Mouse (Mus musculus) erythroid progenitor cell, adult 5-6 weeks (primary cell): ENCODE measurements around the gene Cd300lf. TPM values are rescaled to one million over a fixed set of nuclear protein-coding genes. Genes with fewer than 3 reads are reported as not detected.

Experiments
- ATAC-seq: replicated peaks from 2 replicates; pipeline ENCODE4 v1.8.0; 2016; ENCODE audit warnings: moderate number of reproducible peaks, mild to moderate bottlenecking, moderate TSS enrichment, inconsistent platforms; ENCODE audit not compliant: poor library complexity, low FRiP score, severe bottlenecking
- total RNA-seq, 2 experiments: library from RNA; stranded (forward) in 1 of 2; stranded (reverse) in 1 of 2; fragments of 150-400 nt in 1 of 2; fragments of 186-747, 209-891 nt in 1 of 2; gene quantifications; 2 replicates each; pipeline versions ENCODE4 v1.2.3 to v1.2.4; 2015 to 2017; ENCODE audit warnings: low replicate concordance in 2 of 2

The Cd300lf gene
- total RNA-seq, 2 experiments from 2014 or later = 1.7 to 10.7 TPM

GRCm38 (mm10) chr11:115110271-115110670 is 23.5 kb downstream of the Cd300lf start:
- no peak for ATAC-seq

- no peak for ATAC-seq
Measured at GRCm38 (mm10) chr11:115108176-115108575, 25.6 kb downstream of the Cd300lf start.

GRCm38 (mm10) chr11:115107403-115107916 is 26.3 kb downstream of the Cd300lf start:
- no peak for ATAC-seq

- no peak for ATAC-seq
Measured at GRCm38 (mm10) chr11:115106638-115107037, 27.2 kb downstream of the Cd300lf start.

GRCm38 (mm10) chr11:115104769-115105563 is 28.8 kb downstream of the Cd300lf start:
- no peak for ATAC-seq

- no peak for ATAC-seq
Measured at GRCm38 (mm10) chr11:115103470-115104413, 30.1 kb downstream of the Cd300lf start.

DNA sequence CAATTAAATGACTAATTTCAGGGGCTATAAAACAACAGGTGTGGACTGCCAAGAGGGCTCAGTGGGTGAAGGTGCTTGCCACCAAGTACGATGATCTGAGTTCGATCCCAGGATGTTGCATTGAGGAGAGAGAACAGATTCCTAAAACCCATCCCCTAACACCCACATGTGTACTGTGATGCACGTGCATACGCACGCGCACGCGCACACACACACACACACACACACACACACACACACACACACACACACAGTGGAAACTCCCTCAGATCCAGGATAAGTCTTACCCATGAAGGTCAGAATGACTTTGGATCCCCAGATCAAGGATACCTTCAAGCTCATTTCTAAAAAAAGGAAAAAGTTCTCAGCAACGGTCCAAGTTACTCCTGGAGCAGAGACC is 31.7 kb downstream of the Cd300lf start:
- no peak for ATAC-seq

GRCm38 (mm10) chr11:115101615-115102051 is 32.2 kb downstream of the Cd300lf start:
- ATAC-seq = no peak

DNA sequence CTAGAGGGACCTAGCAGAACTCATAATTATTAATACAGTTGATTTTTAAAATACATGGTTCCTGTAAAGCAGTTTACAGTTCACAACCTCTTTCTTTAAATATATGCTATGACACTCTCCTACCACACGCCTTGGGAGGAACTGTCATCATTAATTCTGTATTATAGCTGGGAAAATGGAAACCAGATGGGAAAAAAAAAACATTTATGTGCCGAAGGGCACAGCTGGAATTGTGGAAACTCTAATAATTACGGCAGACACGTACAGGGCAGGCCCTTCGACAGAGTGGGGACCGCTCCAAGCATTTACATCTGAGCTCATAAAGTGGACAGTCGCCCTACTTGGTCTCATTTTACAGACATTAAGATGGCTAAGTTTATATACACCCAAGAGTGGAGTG is 33.1 kb downstream of the Cd300lf start:
- no peak for ATAC-seq

GRCm38 (mm10) chr11:115100032-115100621 is 33.7 kb downstream of the Cd300lf start:
- ATAC-seq = no peak

DNA sequence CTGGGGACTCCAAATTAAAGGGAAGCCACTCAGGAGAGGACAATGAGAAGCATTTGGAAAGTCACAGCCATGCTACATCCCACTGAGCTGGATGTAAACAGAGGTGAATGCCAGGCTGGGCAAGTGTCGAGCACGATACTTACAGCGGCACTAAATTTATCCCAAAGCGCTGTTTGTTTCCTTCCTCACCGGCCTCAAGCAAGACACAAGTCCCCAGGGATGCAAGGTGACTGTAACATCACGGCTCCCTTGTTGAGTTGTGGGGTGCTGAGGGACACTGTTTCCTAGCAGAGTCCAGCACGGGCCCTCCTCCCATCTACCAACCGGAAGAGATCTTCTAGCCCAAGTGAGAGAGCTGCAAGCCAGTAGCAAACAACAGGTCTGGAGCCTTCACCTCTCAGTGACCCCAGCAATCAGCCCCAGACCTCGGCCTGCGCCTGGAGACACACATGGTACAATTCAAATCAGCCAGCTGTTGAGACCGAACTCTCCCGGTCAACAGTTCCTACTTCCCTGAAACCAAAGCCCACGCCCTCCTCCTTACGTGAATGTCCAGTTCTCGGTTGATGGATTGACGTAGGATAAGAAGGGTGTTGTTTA is 34.5 kb downstream of the Cd300lf start:
- ATAC-seq = no peak

DNA sequence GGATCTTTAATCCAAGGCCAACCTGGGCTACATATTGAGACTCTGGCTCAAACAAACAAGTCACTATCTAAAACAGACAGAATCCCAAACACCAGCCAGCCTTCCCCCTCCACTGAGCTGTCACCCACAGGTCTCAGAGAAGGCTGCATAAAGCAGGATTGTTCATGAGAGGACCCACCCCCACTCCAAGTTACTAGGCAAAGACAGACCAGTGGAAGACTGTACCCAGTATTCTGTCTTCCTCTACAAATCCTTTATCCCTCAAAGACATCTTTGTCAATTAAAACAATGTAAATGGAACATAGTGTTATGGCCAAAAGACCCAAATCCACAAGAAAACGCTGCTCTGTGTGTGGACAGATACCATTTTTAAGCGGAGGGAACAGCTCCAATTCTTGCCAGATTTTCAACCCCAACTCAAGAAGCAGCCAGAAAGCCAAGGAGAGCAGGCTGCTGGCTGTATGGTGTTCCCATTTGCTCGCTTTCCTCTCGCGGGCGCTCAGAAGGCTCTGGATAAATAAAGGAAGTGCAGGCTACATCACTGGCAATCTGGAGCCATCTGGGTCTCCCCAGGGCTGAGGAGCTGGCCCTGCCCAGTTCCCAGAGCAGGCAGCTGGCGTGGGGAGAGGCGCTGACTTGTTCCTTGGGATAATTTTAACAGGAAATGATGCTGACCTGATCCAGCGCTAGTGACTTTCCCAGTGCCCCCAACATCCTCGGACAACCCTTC is 35.4 kb downstream of the Cd300lf start:
- ATAC-seq = no peak

- ATAC-seq = no peak
Measured at GRCm38 (mm10) chr11:115092140-115092539, 41.7 kb downstream of the Cd300lf start.

- no peak for ATAC-seq
Measured at GRCm38 (mm10) chr11:115091362-115091901, 42.4 kb downstream of the Cd300lf start, which contains the start of gene Rab37. Gene Rab37, plus strand, starts transcription at chr11:115091431.

DNA sequence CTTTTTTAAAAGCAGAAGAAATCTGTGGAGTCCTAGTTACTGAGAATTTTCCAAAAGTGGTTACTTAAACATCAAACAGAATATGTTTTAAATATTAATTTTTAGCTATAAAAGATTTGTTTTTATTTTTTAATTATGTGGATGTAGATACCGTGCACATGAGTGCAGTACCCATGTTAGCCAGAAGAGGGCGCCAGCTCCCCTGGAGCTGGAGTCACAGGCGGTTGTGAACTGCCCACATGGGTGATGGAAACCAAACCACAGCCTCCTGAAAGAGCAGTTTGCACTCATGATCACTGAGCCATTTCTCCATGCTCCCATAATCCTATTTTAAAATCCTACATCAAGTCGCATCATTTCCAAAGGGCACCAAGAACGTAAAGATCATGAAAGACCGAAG is 43.9 kb downstream of the Cd300lf start:
- no peak for ATAC-seq

DNA sequence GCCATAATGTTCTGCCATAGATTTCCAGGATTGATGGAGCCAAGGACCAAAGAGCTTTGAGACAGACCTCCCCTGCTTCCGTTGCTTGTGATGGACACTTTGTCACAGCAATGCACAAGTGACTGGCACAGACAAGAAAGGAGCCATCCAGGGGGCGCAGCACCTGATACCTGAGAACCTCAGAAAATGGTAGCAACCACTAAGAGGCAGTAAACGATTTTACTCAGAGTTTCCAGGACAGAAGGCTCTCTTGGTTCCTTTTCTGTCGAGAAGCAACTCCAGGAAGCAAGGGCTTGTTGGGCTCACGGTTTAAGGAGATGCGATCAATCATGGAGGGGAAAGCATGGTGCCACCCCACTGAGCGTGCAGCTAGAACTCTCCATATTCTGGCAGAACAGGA is 47.6 kb downstream of the Cd300lf start:
- no peak for ATAC-seq

DNA sequence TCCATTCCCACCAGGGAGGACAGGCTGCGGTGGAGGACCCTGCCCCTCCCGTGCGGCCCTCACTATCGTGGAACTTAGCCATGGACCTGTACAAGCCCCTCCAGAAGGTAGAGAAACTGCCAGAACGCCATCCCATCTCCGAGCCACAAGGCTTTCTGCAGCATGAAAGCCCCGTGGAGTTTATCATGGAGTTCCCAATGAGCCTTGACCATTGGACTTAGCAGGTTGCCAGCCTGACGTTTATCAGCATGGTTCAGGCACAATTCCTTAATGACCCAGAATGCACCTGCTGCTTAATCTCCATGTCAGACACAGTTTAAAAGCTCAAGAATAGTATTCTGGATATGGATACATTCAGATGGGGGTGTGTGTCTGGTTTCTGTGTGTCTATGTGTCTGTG is 48.7 kb downstream of the Cd300lf start:
- ATAC-seq = no peak

GRCm38 (mm10) chr11:115084595-115084994 is 49.2 kb downstream of the Cd300lf start:
- no peak for ATAC-seq
